Mouse (Mus musculus): ENCODE measurements at regions not wholly inside any gene's neighbourhood (a gene's known extent, or its start where the extent isn't known, plus 50 kb on each side); places are given as distances from the start of the nearest gene placed in this dataset.
"Not testable (repeated sequence)": the region's sequence is repeated elsewhere in the genome, so short reads cannot be mapped to it uniquely, and the experiment has no call there.

DNA sequence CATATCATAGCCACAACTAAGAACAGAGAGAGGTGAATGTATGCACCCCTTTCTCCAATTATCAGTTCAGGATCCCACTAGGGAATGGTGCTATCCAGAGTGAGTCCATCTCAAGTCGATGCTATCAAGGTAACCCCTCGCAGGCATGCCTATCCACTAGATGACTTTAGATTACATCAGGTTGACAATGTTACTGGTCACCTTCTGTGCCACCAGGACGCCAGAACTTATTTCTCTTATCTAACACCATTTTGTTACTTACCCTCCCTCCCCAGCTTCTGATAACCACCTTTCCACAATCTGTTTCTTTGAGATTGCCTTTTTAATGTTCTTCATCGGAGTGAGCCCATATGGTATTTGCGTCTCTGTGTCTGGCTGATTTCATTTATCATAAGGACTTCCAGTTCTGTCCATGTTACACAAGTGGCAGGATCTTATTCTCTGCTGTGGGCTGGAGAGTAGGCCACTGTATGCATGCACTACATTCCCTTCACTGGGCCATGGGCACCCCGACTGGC is 57.9 kb upstream of the Klf13 start:
- no peak for DNase-seq (ENCODE audit: low spot score)

DNA sequence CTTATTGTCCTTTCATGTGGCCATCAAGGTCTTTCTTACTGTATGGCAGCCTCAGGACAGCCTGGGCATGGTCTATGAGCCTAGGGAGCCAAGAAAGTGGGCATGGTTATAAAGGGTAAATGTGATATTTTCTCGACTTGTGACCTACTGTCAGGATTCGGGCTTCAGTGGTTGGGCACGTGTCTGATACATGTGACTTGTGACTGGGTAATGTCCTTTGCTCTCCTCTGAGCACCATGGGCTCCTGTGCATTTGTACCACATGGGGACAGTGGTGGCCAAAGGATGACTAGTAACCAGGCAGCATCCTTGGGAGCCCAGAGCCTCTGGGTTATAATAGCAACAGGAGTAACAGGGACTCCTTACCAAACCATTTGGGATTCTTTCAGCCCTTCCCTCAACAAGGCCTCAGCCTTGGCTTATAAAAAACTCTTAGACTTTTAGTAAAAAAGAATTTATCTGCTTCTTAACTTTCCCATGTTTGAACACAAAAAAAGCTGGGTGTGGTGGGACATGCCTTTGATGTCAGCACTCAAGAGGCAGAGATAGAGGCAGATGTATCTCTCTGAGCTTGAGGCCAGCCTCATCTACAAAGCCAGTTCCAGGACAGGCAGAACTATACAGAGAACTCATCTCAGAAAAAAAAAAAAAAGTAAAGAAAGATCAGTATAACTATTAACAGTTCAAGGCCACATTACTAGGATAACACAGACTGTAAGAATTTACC is 56.7 kb upstream of the Klf13 start:
- DNase-seq (ENCODE audit: low spot score), result no peak

DNA sequence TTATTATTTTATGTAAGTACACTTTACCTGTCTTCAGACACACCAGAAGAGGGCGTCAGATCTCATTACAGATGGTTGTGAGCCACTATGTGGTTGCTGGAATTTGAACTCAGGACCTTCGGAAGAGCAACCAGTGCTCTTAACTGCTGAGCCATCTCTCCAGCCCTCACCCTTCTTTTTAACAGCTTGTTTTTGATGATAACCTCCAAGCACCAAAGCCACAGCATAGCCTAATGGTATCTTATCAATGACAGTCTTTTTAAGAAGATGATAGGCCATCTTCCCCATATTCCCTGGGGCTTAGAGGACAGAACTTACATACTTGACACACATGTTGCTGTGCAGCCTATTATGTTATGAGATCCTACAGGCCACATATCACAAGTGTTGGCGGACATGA is 56.1 kb upstream of the Klf13 start:
- DNase-seq (ENCODE audit: low spot score), result not testable (repeated sequence)

DNA sequence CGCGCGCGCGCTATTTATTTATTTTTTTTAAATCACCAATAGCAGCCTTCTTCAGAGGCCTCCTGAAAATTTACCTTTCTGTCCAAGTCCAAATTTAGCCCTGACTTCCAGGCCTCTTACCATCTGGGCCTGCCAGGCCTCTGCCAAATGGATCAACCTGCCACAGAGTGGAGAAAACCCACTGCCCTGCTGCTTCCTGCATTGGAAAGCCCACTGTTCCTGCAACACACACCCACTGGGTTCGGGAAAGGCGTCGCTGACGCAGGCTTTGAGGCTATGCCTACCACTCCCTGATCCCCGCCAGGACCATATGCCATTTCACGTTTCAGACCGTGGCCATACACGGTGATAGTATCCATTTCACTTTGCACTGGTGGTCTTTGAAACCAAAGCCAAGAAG is 53.4 kb upstream of the Klf13 start:
- no peak for DNase-seq (ENCODE audit: low spot score)

DNA sequence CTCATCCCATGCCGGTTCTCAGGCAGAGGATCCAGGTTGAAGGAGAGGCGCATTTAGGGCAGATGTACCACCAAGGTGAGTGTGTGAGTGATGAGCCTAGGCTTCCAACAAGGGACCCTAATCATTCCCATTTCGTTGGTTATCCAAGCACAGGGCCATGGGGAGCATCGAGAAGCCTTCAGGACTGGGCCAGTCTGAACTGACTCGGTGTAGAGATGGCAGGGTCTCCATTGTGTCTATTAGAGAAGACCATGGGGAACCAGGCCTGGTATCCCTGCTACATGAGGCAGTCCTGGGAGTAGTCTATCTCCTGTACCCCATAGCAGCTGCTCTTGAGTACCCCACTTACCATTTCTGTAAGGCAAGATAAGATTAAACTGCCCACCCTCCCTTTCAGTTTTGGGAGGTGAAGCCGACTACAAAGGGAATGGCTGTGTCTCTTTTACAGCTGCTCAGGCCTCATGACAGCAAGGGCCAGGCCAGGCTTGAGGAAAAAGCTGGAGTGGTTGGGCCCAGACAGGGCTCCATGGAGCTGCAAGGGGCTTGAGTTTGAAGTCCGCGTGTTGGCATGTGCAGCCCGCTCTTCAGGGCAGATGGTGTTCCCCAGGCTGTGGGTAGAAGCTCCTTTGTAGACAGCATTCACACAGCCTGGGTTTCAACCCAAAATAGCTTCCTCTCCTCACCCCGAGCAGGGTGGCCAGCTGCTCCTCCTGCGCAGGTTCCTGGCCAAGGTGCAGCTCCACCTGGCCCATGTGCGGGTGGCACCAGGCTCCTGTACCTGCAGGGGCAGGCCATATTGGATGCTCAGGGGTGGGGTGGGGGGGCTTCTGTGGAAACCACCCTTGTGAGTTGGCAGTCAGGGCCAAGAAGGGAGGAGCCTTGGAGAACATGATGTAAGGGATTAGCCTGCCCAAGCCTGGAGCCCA is 52.6 kb upstream of the Klf13 start:
- no peak for DNase-seq (ENCODE audit: low spot score)

DNA sequence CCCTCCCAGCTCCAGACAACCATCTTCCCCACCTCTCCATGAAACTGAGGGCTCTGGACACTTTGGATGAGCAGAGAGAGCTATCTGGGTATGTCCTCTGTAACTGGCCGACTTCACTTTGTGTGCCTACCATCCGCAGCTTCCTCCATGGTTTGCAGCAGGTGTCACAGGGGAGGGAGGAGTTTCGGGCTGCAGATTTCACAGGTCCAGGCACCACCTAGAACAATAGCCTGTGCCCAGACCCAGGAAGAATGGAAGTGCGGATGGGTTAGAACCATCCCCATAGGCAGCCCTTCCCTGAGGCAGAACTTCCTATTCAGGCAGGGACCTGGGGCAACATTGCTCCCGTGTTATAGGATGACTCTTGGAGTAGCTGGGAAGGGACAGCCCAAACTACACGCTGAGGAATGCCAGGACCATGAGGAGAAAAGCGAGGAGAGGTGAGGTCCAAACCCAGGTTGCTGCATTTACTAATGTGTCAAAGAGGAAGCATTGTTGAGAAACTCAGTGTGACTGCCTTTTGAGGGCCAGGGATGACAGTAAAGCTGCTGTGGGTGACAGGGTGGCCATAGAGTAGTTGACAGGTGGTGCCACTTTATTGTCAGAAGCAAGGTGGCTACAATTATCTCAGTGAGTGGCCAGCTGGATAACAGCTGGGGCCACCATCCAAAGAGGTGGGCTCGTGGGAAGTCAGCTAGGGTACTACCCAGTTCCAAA is 51.8 kb upstream of the Klf13 start:
- no peak for DNase-seq (ENCODE audit: low spot score)

DNA sequence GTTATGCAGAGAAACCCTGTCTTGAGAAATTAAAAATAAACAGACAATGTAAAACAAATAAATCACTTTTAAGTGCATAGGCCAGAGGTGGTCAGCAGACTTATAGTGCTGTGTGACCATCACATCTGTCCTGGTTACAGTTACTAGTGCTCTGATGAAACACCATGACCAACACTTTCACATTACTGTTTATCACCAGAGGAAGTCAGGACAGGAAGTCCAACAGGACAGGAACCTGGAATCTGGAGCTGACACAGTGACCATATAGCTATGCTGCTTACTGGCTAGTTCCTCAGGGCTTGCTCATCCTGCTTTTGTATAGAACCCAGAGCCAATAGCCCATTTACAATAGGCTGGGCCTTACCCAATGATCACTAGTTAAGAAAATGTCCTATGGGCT is 51.0 kb upstream of the Klf13 start:
- no peak for DNase-seq (ENCODE audit: low spot score)

Measured in ovary, postnatal 36 days (tissue).